Comparison of ENCODE assay signal across 6 mouse cellular contexts in genomic region chr19:34685530-34685929, GRCm38 (mm10). TPM values are rescaled to one million over a fixed set of nuclear protein-coding genes. Genes with fewer than 3 reads are reported as not detected.
"Had no signal": no experiment of that assay in that cellular context is flagged by ENCODE, and none has a peak within 500 bp of the region (broad histone marks: within the 10 kb centered on the region; RNA-seq: fewer than 3 reads in every experiment).

No protein-coding gene starts in this region.

- H3K4me1 ChIP-seq: neural tube, embryonic 15.5 days; stomach, embryonic 15.5 days had no signal

- DNase-seq: thymus, adult 18-20 months had no signal

- H3K27me3 ChIP-seq: neural tube, embryonic 15.5 days; stomach, embryonic 15.5 days had no signal

- H3K9ac ChIP-seq: neural tube, embryonic 15.5 days; stomach, embryonic 15.5 days had no signal

- H3K9me3 ChIP-seq: neural tube, embryonic 15.5 days; stomach, embryonic 15.5 days had no signal

- H3K36me3 ChIP-seq: neural tube, embryonic 15.5 days; stomach, embryonic 15.5 days had no signal

- H3K27ac ChIP-seq: neural tube, embryonic 15.5 days; stomach, embryonic 15.5 days; stomach, postnatal 0 days had no signal

- H3K4me3 ChIP-seq: neural tube, embryonic 15.5 days; stomach, embryonic 15.5 days had no signal

- H3K4me2 ChIP-seq: neural tube, embryonic 15.5 days; stomach, embryonic 15.5 days had no signal

RNA-seq across cellular contexts. Expression of gene Ifit1bl2, which starts 45.0 kb away (rescaled TPM):
- polyA plus RNA-seq: stomach, embryonic 14.5 days; testis, adult 2 months had no signal
